Mouse (Mus musculus) central nervous system, embryonic 18 days (tissue): Measurements from ENCODE around the gene Timm23. TPM values are rescaled to one million over a fixed set of nuclear protein-coding genes. Genes with fewer than 3 reads are reported as not detected.

Experiments used
- polyA plus RNA-seq: library from polyadenylated mRNA; depleted of rRNA; stranded (reverse); fragments of >200 nt; gene quantifications from 2 replicates; pipeline ENCODE4 v1.2.3, GENCODE M21; 2012; rRNA removed

The Timm23 gene
- polyA plus RNA-seq, result 141 and 160 TPM in 2 replicates

GRCm38 (mm10) chr14:32201791-32202451 is at the start of gene Timm23, which contains the start of gene Parg:
Gene Timm23, minus strand, starts transcription at chr14:32201898.
Gene Parg, plus strand, starts transcription at chr14:32201949.

GRCm38 (mm10) chr14:32159690-32160246 is 41.9 kb downstream of the Timm23 start, which contains the start of gene Ncoa4:
Gene Ncoa4, plus strand, starts transcription at chr14:32159865.

GRCm38 (mm10) chr14:32141723-32142122 is 60.0 kb downstream of the Timm23 start, which contains the start of gene Msmb:
Gene Msmb, plus strand, starts transcription at chr14:32142023.

Other genes with a start within 250 kb of the Timm23 start
- 0.90 and 0.91 TPM in 2 replicates for gene Galnt15, start 172.9 kb downstream of the Timm23 start, polyA plus RNA-seq
- gene Oxnad1, start 116.5 kb downstream of the Timm23 start, polyA plus RNA-seq, result 22.1 and 23.4 TPM in 2 replicates
- 45.1 and 50.9 TPM in 2 replicates for gene Dph3, start 116.2 kb downstream of the Timm23 start, polyA plus RNA-seq
- gene Msmb, start 59.9 kb downstream of the Timm23 start, polyA plus RNA-seq, result not detected in 2 replicates
- gene Ncoa4, start 42.0 kb downstream of the Timm23 start, polyA plus RNA-seq, result 63.1 and 69.4 TPM in 2 replicates
- gene Parg, start 51 bp upstream of the Timm23 start, polyA plus RNA-seq, result 16.7 and 16.8 TPM in 2 replicates
- gene Ogdhl, start 120.1 kb upstream of the Timm23 start, polyA plus RNA-seq, result 25.0 and 26.9 TPM in 2 replicates
- 0.32 and 0.72 TPM in 2 replicates for gene 1700024G13Rik, start 186.5 kb upstream of the Timm23 start, polyA plus RNA-seq